Comparison of ENCODE assay signal across 14 mouse cellular contexts in the genomic region with DNA sequence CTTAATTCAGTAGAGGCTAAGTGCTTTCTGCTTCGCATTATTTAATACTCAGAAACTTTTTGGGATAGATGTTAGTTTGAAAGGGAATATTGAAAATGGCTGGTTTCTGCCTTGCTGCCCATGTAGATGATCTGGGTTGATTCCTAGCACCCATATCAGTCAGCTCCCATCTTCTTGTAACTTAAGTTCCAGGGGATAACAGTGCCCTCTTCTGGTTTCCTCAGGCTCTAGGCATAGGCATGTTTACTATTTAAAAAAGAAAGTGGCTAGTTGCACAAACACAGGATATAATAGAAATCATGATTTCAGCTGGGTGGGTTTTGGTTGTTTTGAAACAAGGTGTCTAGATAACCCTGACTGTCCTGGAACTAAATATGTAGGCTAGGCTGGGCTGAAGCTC. TPM values are rescaled to one million over a fixed set of nuclear protein-coding genes. Genes with fewer than 3 reads are reported as not detected.
DNase-seq lines count a peak whose midpoint lies in the region; ATAC-seq and TF ChIP-seq lines count a peak whose summit lies in the region.
"Had no signal": no experiment of that assay in that cellular context is flagged by ENCODE, and none has a peak within 500 bp of the region (broad histone marks: within the 10 kb centered on the region; RNA-seq: fewer than 3 reads in every experiment).

No protein-coding gene starts in this region.

- no peaks in the 10 kb centered on the region for H3K9me3 ChIP-seq in hindbrain, postnatal 0 days (ENCODE audit: low read length)
- no peaks in the 10 kb centered on the region for H3K9me3 ChIP-seq in hindbrain, embryonic 13.5 days
- H3K9me3 ChIP-seq in lung, embryonic 14.5 days (ENCODE audit: low read depth, low read length) = no peaks in the 10 kb centered on the region
- no peaks in the 10 kb centered on the region for H3K9me3 ChIP-seq in MEL (replicated peaks; ENCODE audit: insufficient read depth, low read length)
- H3K9me3 ChIP-seq in stomach, postnatal 0 days (ENCODE audit: control insufficient read depth, low read length) = no peaks in the 10 kb centered on the region
- H3K9me3 ChIP-seq: forebrain, embryonic 13.5 days; limb, embryonic 13.5 days; lung, embryonic 15.5 days had no signal

- ATAC-seq in hindbrain, postnatal 0 days = no peak
- no peak for ATAC-seq in hindbrain, embryonic 13.5 days (ENCODE audit: low FRiP score)
- no peak for ATAC-seq in lung, embryonic 14.5 days (ENCODE audit: insufficient read depth)
- ATAC-seq in stomach, postnatal 0 days (ENCODE audit: low FRiP score, low TSS enrichment) = no peak
- ATAC-seq: forebrain, embryonic 13.5 days; midbrain, embryonic 16.5 days had no signal

- no peak overlapping the region for H3K4me2 ChIP-seq in hindbrain, postnatal 0 days (ENCODE audit: low read depth, low read length)
- H3K4me2 ChIP-seq in hindbrain, embryonic 13.5 days = no peak overlapping the region
- H3K4me2 ChIP-seq in lung, embryonic 14.5 days = no peak overlapping the region
- no peak overlapping the region for H3K4me2 ChIP-seq in stomach, postnatal 0 days (replicated peaks; ENCODE audit: low read depth)
- H3K4me2 ChIP-seq: forebrain, embryonic 13.5 days; limb, embryonic 13.5 days; lung, embryonic 15.5 days had no signal

- no peak overlapping the region for H3K27ac ChIP-seq in hindbrain, postnatal 0 days
- H3K27ac ChIP-seq in hindbrain, embryonic 13.5 days = no peak overlapping the region
- H3K27ac ChIP-seq in lung, embryonic 14.5 days (ENCODE audit: low read depth) = no peak overlapping the region
- no peak overlapping the region for H3K27ac ChIP-seq in MEL (ENCODE audit: control insufficient read depth, low read depth, low read length)
- no peak overlapping the region for H3K27ac ChIP-seq in stomach, postnatal 0 days (replicated peaks)
- H3K27ac ChIP-seq: forebrain, embryonic 13.5 days; limb, embryonic 13.5 days; lung, embryonic 15.5 days had no signal

- H3K4me3 ChIP-seq in hindbrain, postnatal 0 days (ENCODE audit: low read length) = no peak overlapping the region
- no peak overlapping the region for H3K4me3 ChIP-seq in hindbrain, embryonic 13.5 days
- H3K4me3 ChIP-seq in lung, embryonic 14.5 days (ENCODE audit: low read depth, low read length) = no peak overlapping the region
- H3K4me3 ChIP-seq in MEL (ENCODE audit: control insufficient read depth in 1 of 2, insufficient read depth in 1 of 2, low read depth in 2 of 2, low read length in 2 of 2) = no peak overlapping the region
- no peak overlapping the region for H3K4me3 ChIP-seq in stomach, postnatal 0 days (ENCODE audit: low read depth, low read length)
- H3K4me3 ChIP-seq: forebrain, embryonic 13.5 days; limb, embryonic 13.5 days; lung, embryonic 15.5 days had no signal

- H3K4me1 ChIP-seq in hindbrain, postnatal 0 days (ENCODE audit: insufficient read depth, low read length) = peaks cover 8% of the 10 kb centered on the region; the same call in 1 of the 2 replicates
- peaks cover 24% of the 10 kb centered on the region for H3K4me1 ChIP-seq in hindbrain, embryonic 13.5 days (replicated peaks)
- 0 out of 2 replicates have a peak, but pooled peaks cover 5% of the 10 kb centered on the region for H3K4me1 ChIP-seq in lung, embryonic 14.5 days (ENCODE audit: insufficient read depth)
- H3K4me1 ChIP-seq in MEL (ENCODE audit: control insufficient read depth in 1 of 2, insufficient read depth in 2 of 2, low read length in 2 of 2) = peaks cover 11% of the 10 kb centered on the region in 2 experiments
- H3K4me1 ChIP-seq in stomach, postnatal 0 days (replicated peaks; ENCODE audit: control insufficient read depth, insufficient read depth) = no peaks in the 10 kb centered on the region; the same call in 1 of the 2 replicates

- WGBS in hindbrain, postnatal 0 days = 97% methylated on average over 1 of the region's 1 CpGs
- 100% methylated on average over 1 of the region's 1 CpGs for WGBS in hindbrain, embryonic 13.5 days
- 93% methylated on average over 1 of the region's 1 CpGs for WGBS in lung, embryonic 14.5 days
- 96% methylated on average over 1 of the region's 1 CpGs for WGBS in stomach, postnatal 0 days

- H3K79me2 ChIP-seq in MEL (ENCODE audit: control insufficient read depth, insufficient read depth, low read length, poor library complexity) = peaks cover 34% of the 10 kb centered on the region

- peak; percentile 12; the same call in 1 of the 2 replicates for TF ChIP-seq CTCF in hindbrain, postnatal 0 days (IDR thresholded peaks at IDR 0.05; ENCODE audit: low read depth)
- TF ChIP-seq CTCF in lung, embryonic 14.5 days (IDR thresholded peaks at IDR 0.05; ENCODE audit: low read depth) = 0 out of 2 replicates have a peak, but pooled peaks have one; percentile 27
- peak in 2 of 3 experiments; percentile 9 to 40; a peak in 3 of 6 replicates for TF ChIP-seq CTCF in MEL (IDR thresholded peaks at IDR 0.05 in 2 of 3, conservative IDR thresholded peaks at IDR 0.05 in 1 of 3; ENCODE audit: control insufficient read depth in 1 of 3, insufficient read depth in 1 of 3, low read depth in 2 of 3, low read length in 3 of 3, poor library complexity in 1 of 3, severe bottlenecking in 1 of 3)
- TF ChIP-seq CTCF in stomach, postnatal 0 days (IDR thresholded peaks at IDR 0.05; ENCODE audit: low read depth) = peak; percentile 51

- no peak for TF ChIP-seq POLR2A in MEL (IDR thresholded peaks at IDR 0.05; ENCODE audit: control insufficient read depth in 1 of 2, insufficient read depth in 1 of 2, low read depth in 1 of 2, low read length in 2 of 2, poor library complexity in 1 of 2)

- DNase-seq in hindbrain, postnatal 0 days (ENCODE audit: low spot score) = no peak
- DNase-seq in lung, embryonic 14.5 days = peak; percentile 12
- DNase-seq in lung, postnatal 10 days = no peak
- DNase-seq in MEL (ENCODE audit: low read depth, low spot score) = peak; percentile 47
- no peak for DNase-seq in stomach, postnatal 0 days (ENCODE audit: low spot score)
- DNase-seq in c-Kit-positive CD71-positive TER-119-positive erythroid progenitor cells, embryonic 14.5 days (ENCODE audit: low spot score) = no peak
- DNase-seq: cerebellum, adult 9-11 months; right cerebral cortex, adult 18-20 months; thymus, adult 2 months had no signal

- peak; percentile 12 for TF ChIP-seq RAD21 in MEL (IDR thresholded peaks at IDR 0.05; ENCODE audit: low read depth, low read length)

- no peak overlapping the region for H3K9ac ChIP-seq in hindbrain, postnatal 0 days (replicated peaks; ENCODE audit: low read length)
- H3K9ac ChIP-seq in hindbrain, embryonic 13.5 days = no peak overlapping the region
- H3K9ac ChIP-seq in lung, embryonic 14.5 days = no peak overlapping the region
- no peak overlapping the region for H3K9ac ChIP-seq in MEL (ENCODE audit: control insufficient read depth, low read depth, low read length, poor library complexity, severe bottlenecking)
- H3K9ac ChIP-seq in stomach, postnatal 0 days (ENCODE audit: low read length) = no peak overlapping the region
- H3K9ac ChIP-seq: forebrain, embryonic 13.5 days; limb, embryonic 13.5 days; lung, embryonic 15.5 days had no signal

- no peak for TF ChIP-seq EP300 in MEL (IDR thresholded peaks at IDR 0.05; ENCODE audit: low read depth in 1 of 2, low read length in 2 of 2)
- no peak for TF ChIP-seq EP300 in stomach, postnatal 0 days (optimal IDR thresholded peaks at IDR 0.05)

- H3K36me3 ChIP-seq in hindbrain, postnatal 0 days (ENCODE audit: insufficient read depth, low read length) = peaks cover 44% of the 10 kb centered on the region
- H3K36me3 ChIP-seq in hindbrain, embryonic 13.5 days = peaks cover 62% of the 10 kb centered on the region
- H3K36me3 ChIP-seq in lung, embryonic 14.5 days (ENCODE audit: insufficient read depth) = peaks cover 67% of the 10 kb centered on the region
- peaks cover 28 to 54% of the 10 kb centered on the region in 2 experiments for H3K36me3 ChIP-seq in MEL (ENCODE audit: control insufficient read depth in 1 of 2, insufficient read depth in 2 of 2, low read length in 2 of 2)
- H3K36me3 ChIP-seq in stomach, postnatal 0 days (ENCODE audit: control insufficient read depth, insufficient read depth, low read length) = peaks cover 30% of the 10 kb centered on the region

- H3K27me3 ChIP-seq in hindbrain, postnatal 0 days (ENCODE audit: insufficient read depth, low read length) = no peaks in the 10 kb centered on the region
- H3K27me3 ChIP-seq in hindbrain, embryonic 13.5 days = no peaks in the 10 kb centered on the region
- no peaks in the 10 kb centered on the region for H3K27me3 ChIP-seq in lung, embryonic 14.5 days (ENCODE audit: insufficient read depth, low read length)
- no peaks in the 10 kb centered on the region for H3K27me3 ChIP-seq in MEL (ENCODE audit: control insufficient read depth in 1 of 2, insufficient read depth in 2 of 2, low read length in 2 of 2)
- H3K27me3 ChIP-seq in stomach, postnatal 0 days (ENCODE audit: control insufficient read depth, insufficient read depth, low read length) = no peaks in the 10 kb centered on the region
- H3K27me3 ChIP-seq: forebrain, embryonic 13.5 days; limb, embryonic 13.5 days; lung, embryonic 15.5 days had no signal

RNA-seq across cellular contexts. Expression of gene Bzw1, which starts 3.5 kb away (rescaled TPM):
- 160 and 162 TPM in 2 replicates for total RNA-seq in hindbrain, postnatal 0 days (2014; rRNA removed)
- polyA plus RNA-seq in hindbrain, postnatal 0 days (2015; fragmentation: Nextera tagmentation; extraction: Ambion mirVana) = 343 and 352 TPM in 2 replicates
- 384 and 399 TPM in 2 replicates for polyA plus RNA-seq in hindbrain, embryonic 13.5 days (2015; fragmentation: Nextera tagmentation; extraction: Ambion mirVana)
- 406 and 424 TPM in 2 replicates for polyA plus RNA-seq in lung, embryonic 14.5 days (2014; fragmentation: Nextera tagmentation; extraction: Ambion mirVana)
- 199 and 221 TPM in 2 replicates for total RNA-seq in MEL (2012; rRNA removed)
- 100 to 1,000 TPM; 242 to 268 TPM for polyA plus RNA-seq in MEL (2012; ENCODE audit: insufficient read depth in 1 of 2, insufficient read length in 2 of 2, low read depth in 1 of 2, low replicate concordance in 2 of 2, missing spikeins in 1 of 2)
- 192 and 230 TPM in 2 replicates for polyA plus RNA-seq in stomach, postnatal 0 days (2015; fragmentation: Nextera tagmentation; extraction: Ambion mirVana)

RNA-seq across cellular contexts. Expression of gene Clk1, which starts 27.7 kb away (rescaled TPM):
- 60.2 and 60.7 TPM in 2 replicates for total RNA-seq in hindbrain, postnatal 0 days (2014; rRNA removed)
- 109 and 130 TPM in 2 replicates for polyA plus RNA-seq in hindbrain, postnatal 0 days (2015; fragmentation: Nextera tagmentation; extraction: Ambion mirVana)
- polyA plus RNA-seq in hindbrain, embryonic 13.5 days (2015; fragmentation: Nextera tagmentation; extraction: Ambion mirVana) = 174 and 180 TPM in 2 replicates
- polyA plus RNA-seq in lung, embryonic 14.5 days (2014; fragmentation: Nextera tagmentation; extraction: Ambion mirVana) = 175 and 179 TPM in 2 replicates
- 32.5 and 35.8 TPM in 2 replicates for total RNA-seq in MEL (2012; rRNA removed)
- polyA plus RNA-seq in MEL (2012; ENCODE audit: insufficient read depth in 1 of 2, insufficient read length in 2 of 2, low read depth in 1 of 2, low replicate concordance in 2 of 2, missing spikeins in 1 of 2) = 1,000 to 10,000 TPM in 1 of 2 experiments, 10 to 100 TPM in 1; 41.1 to 1,029 TPM
- polyA plus RNA-seq in stomach, postnatal 0 days (2015; fragmentation: Nextera tagmentation; extraction: Ambion mirVana) = 107 and 111 TPM in 2 replicates

RNA-seq across cellular contexts. Expression of gene Nif3l1, which starts 48.8 kb away (rescaled TPM):
- total RNA-seq in hindbrain, postnatal 0 days (2014; rRNA removed) = 26.1 and 28.6 TPM in 2 replicates
- 35.4 and 37.5 TPM in 2 replicates for polyA plus RNA-seq in hindbrain, postnatal 0 days (2015; fragmentation: Nextera tagmentation; extraction: Ambion mirVana)
- polyA plus RNA-seq in hindbrain, embryonic 13.5 days (2015; fragmentation: Nextera tagmentation; extraction: Ambion mirVana) = 53.7 and 58.9 TPM in 2 replicates
- polyA plus RNA-seq in lung, embryonic 14.5 days (2014; fragmentation: Nextera tagmentation; extraction: Ambion mirVana) = 53.0 and 53.8 TPM in 2 replicates
- total RNA-seq in MEL (2012; rRNA removed) = 26.9 and 28.5 TPM in 2 replicates
- 10 to 100 TPM in 1 of 2 experiments, not detected in 1; 32.8 TPM for polyA plus RNA-seq in MEL (2012; ENCODE audit: insufficient read depth in 1 of 2, insufficient read length in 2 of 2, low read depth in 1 of 2, low replicate concordance in 2 of 2, missing spikeins in 1 of 2)
- polyA plus RNA-seq in stomach, postnatal 0 days (2015; fragmentation: Nextera tagmentation; extraction: Ambion mirVana) = 20.9 and 23.7 TPM in 2 replicates

RNA-seq across cellular contexts. Expression of gene Ppil3, which starts 49.1 kb away (rescaled TPM):
- total RNA-seq in hindbrain, postnatal 0 days (2014; rRNA removed) = 19.4 and 26.4 TPM in 2 replicates
- 45.9 and 51.4 TPM in 2 replicates for polyA plus RNA-seq in hindbrain, postnatal 0 days (2015; fragmentation: Nextera tagmentation; extraction: Ambion mirVana)
- 52.9 and 53.6 TPM in 2 replicates for polyA plus RNA-seq in hindbrain, embryonic 13.5 days (2015; fragmentation: Nextera tagmentation; extraction: Ambion mirVana)
- polyA plus RNA-seq in lung, embryonic 14.5 days (2014; fragmentation: Nextera tagmentation; extraction: Ambion mirVana) = 51.1 and 61.5 TPM in 2 replicates
- total RNA-seq in MEL (2012; rRNA removed) = 74.3 and 84.9 TPM in 2 replicates
- 100 to 1,000 TPM in 1 of 2 experiments, 10 to 100 TPM in 1; 76.8 to 503 TPM for polyA plus RNA-seq in MEL (2012; ENCODE audit: insufficient read depth in 1 of 2, insufficient read length in 2 of 2, low read depth in 1 of 2, low replicate concordance in 2 of 2, missing spikeins in 1 of 2)
- 29.3 and 32.8 TPM in 2 replicates for polyA plus RNA-seq in stomach, postnatal 0 days (2015; fragmentation: Nextera tagmentation; extraction: Ambion mirVana)

Comparison
In these comparisons a context has a peak if more than half of its experiments do, and no peak if none do; other contexts are left out.
1. DNase-seq: peak in lung, embryonic 14.5 days (single experiment) and MEL (single experiment); none in hindbrain, postnatal 0 days (single experiment), lung, postnatal 10 days (single experiment), stomach, postnatal 0 days (single experiment) and c-Kit-positive CD71-positive TER-119-positive erythroid progenitor cells, embryonic 14.5 days (single experiment).
2. Peak in every context shown above with its lines, with median percentiles within 50 percentile points of each other: CTCF ChIP-seq.